Mouse (Mus musculus): Measurements from ENCODE around the gene Vmn2r47. TPM values are rescaled to one million over a fixed set of nuclear protein-coding genes. Genes with fewer than 3 reads are reported as not detected.
"Not testable (repeated sequence)": the region's sequence is repeated elsewhere in the genome, so short reads cannot be mapped to it uniquely, and the experiment has no call there.

Vmn2r47 gene
- not detected in 2 replicates for polyA plus RNA-seq (2012; rRNA removed)

GRCm38 (mm10) chr7:9841225-9841624 lies at the start of gene Vmn2r47:
Gene Vmn2r47 (minus strand): TSS chr7:9841325.
- DNase-seq (ENCODE audit: low read depth), result not testable (repeated sequence)

- not testable (repeated sequence) for DNase-seq (ENCODE audit: low read depth)
These were observed 70.7 kb downstream of the Vmn2r47 start, which contains the start of gene Vmn2r46 for GRCm38 (mm10) chr7:9770471-9770870. Gene Vmn2r46 (minus strand): TSS chr7:9770571.

Other genes with a start within 250 kb of the Vmn2r47 start
- not detected in 2 replicates for gene Vmn2r46, start 70.8 kb downstream of the Vmn2r47 start, polyA plus RNA-seq (2012; rRNA removed)
- gene Vmn2r48, start 112.3 kb upstream of the Vmn2r47 start, polyA plus RNA-seq (2012; rRNA removed), result not detected in 2 replicates
- not detected in 2 replicates for gene Vmn2r49, start 150.9 kb upstream of the Vmn2r47 start, polyA plus RNA-seq (2012; rRNA removed)
- gene Vmn2r50, start 212.0 kb upstream of the Vmn2r47 start, polyA plus RNA-seq (2012; rRNA removed), result not detected in 2 replicates

Data from brain, embryonic 14.5 days (tissue).